ENCODE assay signal across 18 mouse cellular contexts in genomic region chr5:120137038-120137437, GRCm38 (mm10). TPM values are rescaled to one million over a fixed set of nuclear protein-coding genes. Genes with fewer than 3 reads are reported as not detected.
DNase-seq lines count a peak whose midpoint lies in the region; ATAC-seq and TF ChIP-seq lines count a peak whose summit lies in the region.
"Had no signal": no experiment of that assay in that cellular context is flagged by ENCODE, and none has a peak within 500 bp of the region (broad histone marks: within the 10 kb centered on the region; RNA-seq: fewer than 3 reads in every experiment).

No protein-coding gene starts in this region.

- no peaks in the 10 kb centered on the region for H3K9me3 ChIP-seq in hindbrain, embryonic 12.5 days (replicated peaks)
- no peaks in the 10 kb centered on the region for H3K9me3 ChIP-seq in hindbrain, postnatal 0 days (ENCODE audit: low read length)
- H3K9me3 ChIP-seq in limb, embryonic 10.5 days (replicated peaks), result no peaks in the 10 kb centered on the region
- H3K9me3 ChIP-seq in midbrain, embryonic 11.5 days (ENCODE audit: control insufficient read depth, low read length), result no peaks in the 10 kb centered on the region
- H3K9me3 ChIP-seq: limb, embryonic 13.5 days; neural tube, embryonic 13.5 days had no signal

- no peak for TF ChIP-seq CTCF in hindbrain, postnatal 0 days (IDR thresholded peaks at IDR 0.05; ENCODE audit: low read depth)
- TF ChIP-seq CTCF in lung, adult 2 months (IDR thresholded peaks at IDR 0.05; ENCODE audit: insufficient read depth, low read length), result no peak

- peaks cover 17% of the 10 kb centered on the region; the same call in 1 of the 2 replicates for H3K36me3 ChIP-seq in hindbrain, embryonic 12.5 days
- H3K36me3 ChIP-seq in hindbrain, postnatal 0 days (ENCODE audit: insufficient read depth, low read length), result peaks cover 10% of the 10 kb centered on the region; the same call in 1 of the 2 replicates
- peaks cover 72% of the 10 kb centered on the region for H3K36me3 ChIP-seq in limb, embryonic 10.5 days
- H3K36me3 ChIP-seq in midbrain, embryonic 11.5 days (ENCODE audit: control insufficient read depth, insufficient read depth, low read length), result no peaks in the 10 kb centered on the region; the same call in 1 of the 2 replicates

- H3K4me3 ChIP-seq in hindbrain, embryonic 12.5 days, result no peak overlapping the region
- no peak overlapping the region for H3K4me3 ChIP-seq in hindbrain, postnatal 0 days (ENCODE audit: low read length)
- H3K4me3 ChIP-seq in limb, embryonic 10.5 days, result no peak overlapping the region
- H3K4me3 ChIP-seq in midbrain, embryonic 11.5 days (ENCODE audit: low read depth, low read length), result no peak overlapping the region
- H3K4me3 ChIP-seq in lung, adult 2 months (replicated peaks; ENCODE audit: extremely low read depth, low read depth, low read length), result no peak overlapping the region
- H3K4me3 ChIP-seq: limb, embryonic 13.5 days; neural tube, embryonic 13.5 days had no signal

- H3K4me1 ChIP-seq in hindbrain, embryonic 12.5 days, result peaks cover 15% of the 10 kb centered on the region
- H3K4me1 ChIP-seq in hindbrain, postnatal 0 days (ENCODE audit: insufficient read depth, low read length), result no peaks in the 10 kb centered on the region
- peaks cover 14% of the 10 kb centered on the region for H3K4me1 ChIP-seq in limb, embryonic 10.5 days
- H3K4me1 ChIP-seq in midbrain, embryonic 11.5 days (ENCODE audit: control insufficient read depth, insufficient read depth, low read length), result peaks cover 5% of the 10 kb centered on the region
- H3K4me1 ChIP-seq in lung, adult 2 months (ENCODE audit: control insufficient read depth, insufficient read depth, low read length), result no peaks in the 10 kb centered on the region
- H3K4me1 ChIP-seq: limb, embryonic 13.5 days had no signal

- TF ChIP-seq POLR2A in lung, adult 2 months (IDR thresholded peaks at IDR 0.05; ENCODE audit: borderline replicate concordance, extremely low read depth, low read depth, low read length), result no peak

- DNase-seq in hindbrain, postnatal 0 days (ENCODE audit: low spot score), result no peak
- peak; percentile 55 for DNase-seq in c-Kit-positive CD71-positive TER-119-positive erythroid progenitor cells, embryonic 14.5 days (ENCODE audit: low spot score)
- DNase-seq in limb, embryonic 10.5 days (ENCODE audit: low spot score), result no peak
- DNase-seq in midbrain, embryonic 11.5 days (ENCODE audit: low spot score, missing footprints), result no peak
- no peak for DNase-seq in yolk sac, embryonic 10.5 days (ENCODE audit: low spot score)
- DNase-seq in frontal cortex, postnatal 14 days (ENCODE audit: low spot score in 2 of 2), result no peak
- no peak for DNase-seq in lung, adult 2 months
- DNase-seq: adrenal gland, adult 8-10 months; cerebellum, adult 2 months; forebrain, postnatal 0 days; gastrocnemius, postnatal 25 days; kidney, adult 9 months; lung, postnatal 14 days; thymus, postnatal 14 days had no signal

- no peak for ATAC-seq in hindbrain, embryonic 12.5 days (ENCODE audit: low FRiP score)
- no peak for ATAC-seq in hindbrain, postnatal 0 days
- ATAC-seq in midbrain, embryonic 11.5 days (ENCODE audit: low FRiP score), result no peak
- ATAC-seq: forebrain, postnatal 0 days; inflammation-experienced regulatory T-cells, adult 6 months had no signal

- H3K4me2 ChIP-seq in hindbrain, embryonic 12.5 days (replicated peaks), result no peak overlapping the region
- H3K4me2 ChIP-seq in hindbrain, postnatal 0 days (ENCODE audit: low read depth, low read length), result no peak overlapping the region
- H3K4me2 ChIP-seq in midbrain, embryonic 11.5 days, result no peak overlapping the region
- H3K4me2 ChIP-seq: limb, embryonic 13.5 days; neural tube, embryonic 13.5 days had no signal

- WGBS in hindbrain, embryonic 12.5 days, result 94% methylated on average over 5 of the region's 5 CpGs
- WGBS in hindbrain, postnatal 0 days, result 96% methylated on average over 5 of the region's 5 CpGs
- WGBS in limb, embryonic 10.5 days, result 90% methylated on average over 5 of the region's 5 CpGs
- 94% methylated on average over 5 of the region's 5 CpGs for WGBS in midbrain, embryonic 11.5 days
- 97% methylated on average over 5 of the region's 5 CpGs for WGBS in lung, adult 2 months

- no peaks in the 10 kb centered on the region for H3K27me3 ChIP-seq in hindbrain, embryonic 12.5 days
- H3K27me3 ChIP-seq in hindbrain, postnatal 0 days (ENCODE audit: insufficient read depth, low read length), result no peaks in the 10 kb centered on the region
- no peaks in the 10 kb centered on the region for H3K27me3 ChIP-seq in limb, embryonic 10.5 days (ENCODE audit: low read depth, poor library complexity, severe bottlenecking)
- peaks cover 13% of the 10 kb centered on the region for H3K27me3 ChIP-seq in midbrain, embryonic 11.5 days (ENCODE audit: control insufficient read depth, insufficient read depth, low read length)
- H3K27me3 ChIP-seq: limb, embryonic 13.5 days; neural tube, embryonic 13.5 days had no signal

- no peak overlapping the region for H3K9ac ChIP-seq in hindbrain, embryonic 12.5 days
- no peak overlapping the region for H3K9ac ChIP-seq in hindbrain, postnatal 0 days (replicated peaks; ENCODE audit: low read length)
- H3K9ac ChIP-seq in midbrain, embryonic 11.5 days (ENCODE audit: low read length), result no peak overlapping the region; the same call in 1 of the 2 replicates
- H3K9ac ChIP-seq: forebrain, postnatal 0 days; limb, embryonic 13.5 days had no signal

- peak overlapping the region; percentile 58 for H3K27ac ChIP-seq in hindbrain, embryonic 12.5 days
- H3K27ac ChIP-seq in hindbrain, postnatal 0 days, result no peak overlapping the region
- H3K27ac ChIP-seq in limb, embryonic 10.5 days, result peak overlapping the region; percentile 53
- H3K27ac ChIP-seq in midbrain, embryonic 11.5 days (ENCODE audit: low read depth, low read length), result peak overlapping the region; percentile 40
- H3K27ac ChIP-seq: limb, embryonic 13.5 days; neural tube, embryonic 13.5 days had no signal

RNA-seq across cellular contexts. Expression of gene Rbm19, which starts 20.8 kb away (rescaled TPM):
- polyA plus RNA-seq in hindbrain, embryonic 12.5 days (2016; fragmentation: Nextera tagmentation; extraction: Ambion mirVana), result 26.3 and 28.2 TPM in 2 replicates
- total RNA-seq in hindbrain, postnatal 0 days (2014; rRNA removed), result 33.4 and 33.8 TPM in 2 replicates
- 15.5 and 17.2 TPM in 2 replicates for polyA plus RNA-seq in hindbrain, postnatal 0 days (2015; fragmentation: Nextera tagmentation; extraction: Ambion mirVana)
- polyA plus RNA-seq in limb, embryonic 10.5 days (2016; fragmentation: Nextera tagmentation; extraction: Ambion mirVana), result 37.4 and 45.1 TPM in 2 replicates
- 23.0 and 24.5 TPM in 2 replicates for polyA plus RNA-seq in midbrain, embryonic 11.5 days (2014; fragmentation: Nextera tagmentation; extraction: Ambion mirVana)
- 10.0 and 10.3 TPM in 2 replicates for polyA plus RNA-seq in lung, adult 2 months (2012; rRNA removed)
